Mouse (Mus musculus) midbrain, embryonic 12.5 days (tissue): ENCODE measurements at regions not wholly inside any gene's neighbourhood (a gene's known extent, or its start where the extent isn't known, plus 50 kb on each side); places are given as distances from the start of the nearest gene placed in this dataset.

ENCODE experiments used
- ATAC-seq: fragments of 200-750 bp; cut with Nextera tagmentation; 2 replicates; pipeline ENCODE4 v1.8.0; 2017; ENCODE audit warnings: low read depth, moderate TSS enrichment, moderate library complexity; ENCODE audit not compliant: low FRiP score
- H3K27ac ChIP-seq: fragments of 300-500 bp; sonication (generic); replicated peaks from 2 replicates; pipeline ENCODE4 v1.5.1; 2016; ENCODE audit warnings: mild to moderate bottlenecking
- H3K27me3 ChIP-seq: fragments of 300-500 bp; sonication (generic); 2 replicates; pipeline ENCODE4 v1.6.1; 2016; ENCODE audit warnings: mild to moderate bottlenecking
- H3K36me3 ChIP-seq: fragments of 300-500 bp; sonication (generic); 2 replicates; pipeline ENCODE4 v1.6.1; 2016
- H3K4me1 ChIP-seq: fragments of 300-500 bp; sonication (generic); 2 replicates; pipeline ENCODE4 v1.6.1; 2016
- H3K4me2 ChIP-seq: fragments of 300-500 bp; sonication (generic); replicated peaks from 2 replicates; pipeline ENCODE4 v1.6.1; 2016; ENCODE audit warnings: mild to moderate bottlenecking, moderate library complexity
- H3K4me3 ChIP-seq: fragments of 300-500 bp; sonication (generic); 2 replicates; pipeline ENCODE4 v1.5.1; 2016; ENCODE audit warnings: mild to moderate bottlenecking
- H3K9ac ChIP-seq: fragments of 300-500 bp; sonication (generic); replicated peaks from 2 replicates; pipeline ENCODE4 v1.6.1; 2016; ENCODE audit warnings: mild to moderate bottlenecking, moderate library complexity
- H3K9me3 ChIP-seq: fragments of 300-500 bp; sonication (generic); 2 replicates; pipeline ENCODE4 v1.6.1; 2016; ENCODE audit warnings: mild to moderate bottlenecking
- WGBS: fragments of 180-500 bp; shearing (Covaris S2); methylation state at CpG from one replicate; pipeline ENCODE4 v1.1.7; 2016; 5-methylcytosine and 5-hydroxymethylcytosine counted together

DNA sequence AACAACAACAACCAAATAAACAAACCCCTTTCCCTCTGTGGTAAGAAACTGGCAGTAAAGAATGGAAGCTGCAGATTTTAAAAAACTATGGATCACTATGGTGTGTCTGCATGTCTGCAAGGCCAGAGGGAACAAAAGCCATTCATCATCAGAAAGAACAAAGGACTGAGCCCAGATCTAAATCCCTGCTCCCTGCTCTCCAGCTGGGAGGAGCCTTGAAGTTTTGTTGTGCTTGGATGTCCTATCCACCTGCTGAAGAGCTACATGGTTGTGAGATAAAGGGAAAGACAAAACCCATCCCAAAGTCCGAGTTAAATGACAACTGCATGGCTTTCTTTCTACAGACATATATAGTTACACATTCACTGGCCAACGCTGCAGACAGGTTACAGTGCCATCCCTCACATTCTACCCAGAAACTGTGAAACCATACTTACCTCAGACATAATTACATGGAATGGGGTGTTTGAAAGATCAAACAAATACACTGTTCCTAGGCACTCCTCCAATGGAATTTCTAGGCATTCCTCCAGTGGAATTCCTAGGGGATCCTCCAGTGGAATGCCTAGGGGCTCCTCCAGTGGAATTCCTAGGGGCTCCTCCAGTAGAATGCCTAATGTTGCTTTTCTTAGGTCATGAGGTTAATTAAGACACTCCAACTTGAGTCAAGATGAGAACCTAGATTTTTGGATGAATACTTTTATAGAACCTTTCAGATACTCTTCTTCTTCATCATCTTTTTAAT lies 2054.2 kb downstream of the A830018L16Rik start:
- H3K9ac ChIP-seq, result no peak overlapping the region
- H3K27ac ChIP-seq, result no peak overlapping the region
- H3K36me3 ChIP-seq, result no peaks in the 10 kb centered on the region
- H3K9me3 ChIP-seq, result peaks cover 4% of the 10 kb centered on the region; the same call in 1 of the 2 replicates
- peaks cover 6% of the 10 kb centered on the region; the same call in 1 of the 2 replicates for H3K4me1 ChIP-seq
- H3K27me3 ChIP-seq, result no peaks in the 10 kb centered on the region
- 30% methylated on average over 2 of the region's 2 CpGs for WGBS
- H3K4me2 ChIP-seq, result no peak overlapping the region
- ATAC-seq, result no peak
- H3K4me3 ChIP-seq, result no peak overlapping the region

DNA sequence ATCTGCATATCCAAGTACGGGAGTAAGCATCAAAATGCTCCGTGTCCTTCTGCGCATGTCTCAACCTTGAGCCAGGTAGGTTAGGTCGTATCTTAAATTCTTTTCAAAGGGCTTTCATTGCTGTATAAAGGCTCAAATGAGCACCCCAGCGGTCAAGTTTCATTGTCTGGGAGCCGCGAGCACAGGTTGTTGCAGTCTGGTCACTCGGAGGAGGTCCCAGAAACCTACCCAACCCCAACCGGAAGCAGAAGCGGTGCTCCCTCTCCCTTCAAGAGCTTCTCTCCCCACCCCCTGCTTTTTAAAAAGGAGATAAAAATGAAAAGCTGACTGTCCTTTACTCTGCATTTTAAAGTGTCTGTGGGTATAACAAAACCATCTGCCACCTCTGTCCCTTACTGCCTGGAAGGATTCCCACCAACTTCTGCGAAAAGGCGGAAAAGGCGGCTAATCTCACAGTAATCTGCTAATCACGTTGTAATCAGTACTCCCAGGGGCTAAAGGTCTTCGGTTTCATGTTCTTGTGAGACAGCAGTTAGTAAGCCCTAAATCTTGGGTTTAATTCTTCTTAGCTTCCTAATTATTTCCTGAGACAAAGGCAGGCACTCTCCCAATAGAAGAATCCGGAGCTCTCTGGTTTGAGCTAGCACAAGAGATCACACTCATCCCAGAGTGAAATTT lies 2081.0 kb downstream of the A830018L16Rik start:
- Histone ChIP-seq H3K9ac (no peak overlapping the region), H3K36me3 (no peaks in the 10 kb centered on the region), H3K4me1 (no peaks in the 10 kb centered on the region), H3K9me3 (no peaks in the 10 kb centered on the region), H3K4me3 (peak overlapping the region; percentile 6; the same call in 1 of the 2 replicates), H3K27me3 (peaks cover 32% of the 10 kb centered on the region), H3K27ac (no peak overlapping the region), H3K4me2 (peak overlapping the region; percentile 33)
- ATAC-seq, result no peak
- 17% methylated on average over 16 of the region's 16 CpGs for WGBS

DNA sequence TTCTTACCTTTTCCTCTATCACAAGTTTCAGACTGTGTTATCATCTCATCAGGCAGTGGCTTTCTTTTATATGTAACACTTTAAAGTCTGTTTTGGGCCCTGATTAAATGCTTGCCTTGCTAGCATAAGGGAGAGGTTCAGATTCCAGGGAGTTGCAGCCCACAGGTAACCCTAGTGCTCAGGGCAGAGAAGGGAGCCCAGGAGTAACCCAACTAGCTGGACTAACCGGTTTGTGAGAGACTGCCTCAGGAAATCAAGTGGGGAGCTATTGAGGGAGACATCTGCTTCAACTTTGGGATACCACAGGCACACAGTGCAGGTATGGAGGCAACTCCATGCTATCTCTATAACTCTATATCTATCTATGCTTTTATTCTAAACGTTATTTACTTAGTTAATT lies 2082.5 kb downstream of the A830018L16Rik start:
- Histone ChIP-seq H3K27me3 (peaks cover 32% of the 10 kb centered on the region), H3K4me3 (no peak overlapping the region), H3K36me3 (no peaks in the 10 kb centered on the region), H3K9me3 (no peaks in the 10 kb centered on the region), H3K9ac (no peak overlapping the region), H3K4me2 (no peak overlapping the region), H3K27ac (no peak overlapping the region), H3K4me1 (no peaks in the 10 kb centered on the region)
- WGBS, result 35% methylated on average over 2 of the region's 2 CpGs
- no peak for ATAC-seq

DNA sequence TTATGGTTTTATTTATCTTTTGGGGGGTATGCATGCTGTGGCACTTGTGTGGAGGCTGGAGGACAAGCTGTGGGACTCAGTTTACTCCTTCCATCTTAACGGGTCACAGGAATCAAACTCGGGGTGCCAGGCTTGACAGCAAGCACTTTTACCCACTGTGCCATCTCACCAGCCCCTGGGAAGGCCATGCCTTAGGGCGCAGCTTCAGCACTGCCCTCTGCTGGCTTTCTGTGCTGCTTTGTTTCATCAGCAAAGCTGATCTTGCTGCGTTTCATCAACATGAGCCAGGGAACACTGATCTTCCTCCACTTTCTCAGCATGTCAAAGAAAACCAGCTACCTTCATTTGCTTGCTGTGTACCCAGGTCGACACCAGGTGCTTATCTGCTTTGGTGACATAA lies 2086.6 kb downstream of the A830018L16Rik start:
- no peak overlapping the region for H3K27ac ChIP-seq
- 26% methylated on average over 5 of the region's 5 CpGs for WGBS

DNA sequence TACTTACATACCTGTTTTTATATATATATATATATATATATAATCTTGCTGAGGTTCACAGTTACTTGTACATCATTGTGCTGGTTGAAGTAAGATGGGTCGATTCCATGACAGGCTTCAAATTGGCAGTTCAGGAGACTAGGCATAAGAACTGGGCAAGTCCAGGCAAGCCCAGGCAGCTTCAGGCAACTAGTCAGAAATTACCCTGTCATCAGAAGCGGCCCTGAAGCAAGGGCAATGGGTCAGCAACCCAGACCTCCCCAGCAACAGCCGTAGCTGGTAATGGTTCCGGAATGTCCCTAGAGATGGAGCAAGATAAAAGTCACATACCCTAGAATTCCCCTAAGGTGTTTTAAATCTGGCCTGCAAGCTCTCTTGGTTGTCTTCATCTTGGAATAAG lies 2088.0 kb downstream of the A830018L16Rik start:
- Histone ChIP-seq H3K9me3 (no peaks in the 10 kb centered on the region), H3K4me1 (no peaks in the 10 kb centered on the region), H3K4me2 (no peak overlapping the region), H3K27ac (no peak overlapping the region), H3K4me3 (no peak overlapping the region), H3K36me3 (no peaks in the 10 kb centered on the region), H3K27me3 (peaks cover 7% of the 10 kb centered on the region; the same call in 1 of the 2 replicates), H3K9ac (no peak overlapping the region)
- 82% methylated on average over 4 of the region's 4 CpGs for WGBS
- ATAC-seq, result no peak

More for the DNA sequence above, 2086.6 kb downstream of the A830018L16Rik start:
- Histone ChIP-seq H3K9ac (no peak overlapping the region), H3K27me3 (peaks cover 16% of the 10 kb centered on the region), H3K9me3 (no peaks in the 10 kb centered on the region), H3K4me3 (no peak overlapping the region), H3K4me1 (no peaks in the 10 kb centered on the region), H3K4me2 (no peak overlapping the region), H3K36me3 (no peaks in the 10 kb centered on the region)
- ATAC-seq, result no peak

DNA sequence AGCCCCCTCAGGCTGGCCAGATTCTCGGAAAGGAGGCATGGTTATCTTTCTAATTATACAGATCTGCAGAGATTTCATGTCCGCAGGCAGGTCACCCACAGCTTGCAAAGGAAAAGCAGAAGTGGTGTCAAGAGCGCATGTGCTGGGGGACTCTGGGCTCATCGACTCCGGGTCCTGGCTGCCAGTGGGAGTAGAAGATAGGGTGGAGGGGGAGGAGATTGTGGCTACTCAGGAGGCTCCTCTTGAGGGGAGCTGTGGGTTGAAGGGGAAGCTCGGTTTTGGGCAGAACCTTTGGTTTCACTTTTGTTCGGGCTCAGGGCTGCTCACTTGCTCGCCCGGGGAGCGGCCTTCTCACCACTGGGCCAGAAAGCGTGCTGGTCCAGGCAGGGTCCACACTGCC lies 2099.9 kb downstream of the A830018L16Rik start:
- H3K4me1 ChIP-seq, result no peaks in the 10 kb centered on the region
- no peak overlapping the region for H3K4me3 ChIP-seq
- H3K36me3 ChIP-seq, result no peaks in the 10 kb centered on the region
- no peak overlapping the region for H3K4me2 ChIP-seq
- H3K9ac ChIP-seq, result no peak overlapping the region
- no peaks in the 10 kb centered on the region for H3K27me3 ChIP-seq
- no peak for ATAC-seq
- H3K27ac ChIP-seq, result no peak overlapping the region
- WGBS, result 96% methylated on average over 11 of the region's 11 CpGs
- H3K9me3 ChIP-seq, result 0 out of 2 replicates have a peak, but pooled peaks cover 11% of the 10 kb centered on the region
